Mouse (Mus musculus) brain, embryonic 14.5 days (tissue): Measurements from ENCODE around the gene Ranbp1.

Experiments
- CTCF ChIP-seq: fragments of 200-500 bp; IDR thresholded peaks from 2 replicates; pipeline ENCODE4 v1.5.1; 2012; ENCODE audit warnings: inconsistent platforms, mild to moderate bottlenecking, moderate library complexity, borderline replicate concordance; ENCODE audit not compliant: insufficient read depth, insufficient read length; ENCODE audit errors: extremely low read depth
- POLR2A ChIP-seq: fragments of 200-500 bp; IDR thresholded peaks from 2 replicates; pipeline ENCODE4 v1.6.1; 2012; ENCODE audit warnings: mild to moderate bottlenecking, inconsistent platforms, borderline replicate concordance; ENCODE audit not compliant: poor library complexity, insufficient read depth, insufficient read length, severe bottlenecking; ENCODE audit errors: extremely low read depth

- TF ChIP-seq CTCF: no peak
- no peak for TF ChIP-seq POLR2A
Measured at GRCm38 (mm10) chr16:18233919-18234670, 14.4 kb downstream of the Ranbp1 start.
